Mouse (Mus musculus) heart, adult 2 months (tissue): Measurements from ENCODE around the gene Htr1d. TPM values are rescaled to one million over a fixed set of nuclear protein-coding genes. Genes with fewer than 3 reads are reported as not detected.

Source experiments
- DNase-seq, 2 experiments: peaks; one replicate each; pipeline ENCODE4 v3.0.0; 2021
- H3K27ac ChIP-seq: fragments of 200-600 bp; 2 replicates; pipeline ENCODE4 v1.8.1; 2022
- H3K27me3 ChIP-seq: fragments of 200-500 bp; 2 replicates; pipeline ENCODE4 v1.6.1; 2012; ENCODE audit warnings: mild to moderate bottlenecking, low read length, inconsistent platforms, mixed read lengths; ENCODE audit not compliant: control insufficient read depth, insufficient read depth
- H3K36me3 ChIP-seq: fragments of 200-500 bp; 2 replicates; pipeline ENCODE4 v1.6.1; 2012; ENCODE audit warnings: low read length, inconsistent platforms; ENCODE audit not compliant: control insufficient read depth, insufficient read depth
- H3K4me1 ChIP-seq: fragments of 200-500 bp; 2 replicates; pipeline ENCODE4 v1.6.1; 2011; ENCODE audit warnings: low read length; ENCODE audit not compliant: control insufficient read depth, insufficient read depth
- H3K4me3 ChIP-seq: fragments of 200-600 bp; 2 replicates; pipeline ENCODE4 v1.8.1; 2022
- H3K79me2 ChIP-seq: fragments of 200-500 bp; replicated peaks from 2 replicates; pipeline ENCODE4 v1.6.1; 2012; ENCODE audit warnings: mild to moderate bottlenecking, inconsistent platforms, low read length, moderate library complexity, mixed read lengths; ENCODE audit not compliant: control insufficient read depth, insufficient read depth
- H3K9ac ChIP-seq: fragments of 200-500 bp; 2 replicates; pipeline ENCODE4 v1.6.1; 2012; ENCODE audit warnings: low read depth, mild to moderate bottlenecking, control low read depth, inconsistent platforms, low read length, mixed read lengths
- CTCF ChIP-seq: fragments of 200-600 bp; IDR thresholded peaks from 2 replicates; pipeline ENCODE4 v1.8.1; 2022; ENCODE audit warnings: antibody characterized with exemption, mild to moderate bottlenecking, moderate library complexity
- EP300 ChIP-seq: fragments of 200-500 bp; IDR thresholded peaks from 2 replicates; pipeline ENCODE4 v1.6.1; 2011; ENCODE audit warnings: low read depth, low read length, control low read depth; ENCODE audit not compliant: insufficient read depth
- POLR2A ChIP-seq: fragments of 200-500 bp; IDR thresholded peaks from 2 replicates; pipeline ENCODE4 v1.6.1; 2011; ENCODE audit warnings: mild to moderate bottlenecking, low read depth, low read length, control low read depth; ENCODE audit not compliant: insufficient read depth
- WGBS: fragments of 180-500 bp; shearing (Covaris S2); methylation state at CpG from one replicate; pipeline ENCODE4 v1.1.7; 2018; 5-methylcytosine and 5-hydroxymethylcytosine counted together
- intact Hi-C: fragments of 180-260 bp; cut with DNase I; formaldehyde crosslinking; loops from one replicate; pipeline ENCODE4 v1.15.1; 2025
- polyA plus RNA-seq: library from polyadenylated mRNA; depleted of rRNA; stranded (reverse); fragments of >200 nt; gene quantifications from 2 replicates; pipeline ENCODE4 v1.2.3, GENCODE M21; 2012; rRNA removed
- total RNA-seq, 2 experiments: library from RNA; stranded (reverse); gene quantifications; 2 replicates each; pipeline ENCODE4 v1.2.3; 2021

Htr1d gene
- total and polyA plus RNA-seq, 3 experiments, result 0.04 TPM; not detected in 2

DNA sequence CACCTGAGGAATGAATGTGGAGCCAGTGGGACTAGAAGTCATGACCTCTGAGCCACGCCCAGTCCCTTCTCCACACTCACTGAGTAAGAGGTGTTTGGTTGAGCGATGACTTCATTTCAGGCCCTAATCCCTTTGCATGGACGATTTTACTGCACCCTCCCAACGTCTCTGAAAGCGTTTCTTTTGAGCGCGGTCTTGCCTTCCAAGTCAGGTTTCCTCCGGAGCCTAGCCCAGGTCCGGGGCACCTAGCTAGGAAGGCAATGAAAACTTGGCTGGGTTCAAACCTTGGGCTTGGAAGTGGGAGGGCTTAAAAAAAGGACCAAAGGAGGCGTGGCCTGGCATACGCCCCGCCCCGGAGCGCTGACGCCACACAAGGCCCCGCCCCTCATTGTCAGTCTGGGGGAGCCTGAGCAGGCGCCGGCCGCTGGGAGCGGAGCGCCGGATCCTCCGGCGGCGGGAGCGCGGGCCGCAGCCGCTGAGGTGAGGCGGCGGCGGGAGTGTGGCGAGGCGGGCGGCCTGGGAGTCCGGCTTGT lies 46.1 kb downstream of the Htr1d start, which contains the start of gene Luzp1:
TSS of gene Luzp1 (plus strand) at position 391 of the 533 bp plus-strand sequence.
- H3K4me3 ChIP-seq, result peak within 1 kb of the TSS; percentile 94
- peaks cover 1% of the 10 kb centered on the region; the same call in 1 of the 2 replicates for H3K79me2 ChIP-seq
- H3K4me1 ChIP-seq, result peaks cover 20% of the 10 kb centered on the region
- H3K27me3 ChIP-seq, result no peaks in the 10 kb centered on the region
- intact Hi-C loops, result loop anchor here (10.0 kb wide), 1 partner anchor 185 kb away; the partner anchor contains the start of gene Zfp46
- peak; percentile 96 to 99 for DNase-seq
- TF ChIP-seq POLR2A, result peak; percentile 87
- peak; percentile 36 for TF ChIP-seq CTCF
- TF ChIP-seq EP300, result no peak
- peaks cover 16% of the 10 kb centered on the region; the same call in 1 of the 2 replicates for H3K36me3 ChIP-seq
- peak within 1 kb of the TSS; percentile 92 for H3K27ac ChIP-seq
- H3K9ac ChIP-seq, result peak within 1 kb of the TSS; percentile 94
- 1% methylated on average over 36 of the region's 36 CpGs for WGBS

DNA sequence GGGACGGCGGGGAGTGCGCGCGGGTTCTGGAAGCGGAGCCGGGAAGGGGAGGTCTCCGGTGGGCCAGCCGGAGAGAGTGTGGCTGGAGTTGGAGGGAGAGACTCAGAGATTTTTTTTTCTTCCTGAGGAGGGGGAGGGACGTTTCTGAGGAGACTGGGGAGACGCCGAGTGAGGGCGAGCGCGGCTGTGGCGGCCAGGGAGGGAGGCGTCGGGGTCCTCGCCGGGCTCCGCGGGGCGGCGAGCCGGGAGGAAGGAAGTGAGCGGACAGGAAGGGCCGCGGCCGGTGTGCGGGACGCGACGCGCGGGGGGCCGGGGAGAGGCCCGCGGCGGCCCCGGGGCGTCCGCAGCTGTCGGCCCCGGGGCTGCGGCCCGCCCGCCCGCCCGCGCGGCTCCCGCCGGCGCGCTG lies 46.6 kb downstream of the Htr1d start:
- H3K4me1 ChIP-seq, result peaks cover 18% of the 10 kb centered on the region
- H3K27me3 ChIP-seq, result no peaks in the 10 kb centered on the region
- WGBS, result under 1% methylated on average over 50 of the region's 55 CpGs
- H3K79me2 ChIP-seq, result peaks cover 1% of the 10 kb centered on the region; the same call in 1 of the 2 replicates
- H3K9ac ChIP-seq, result peak overlapping the region; percentile 94
- DNase-seq, result no peak
- no peak for TF ChIP-seq POLR2A
- no peak for TF ChIP-seq CTCF
- no peak for TF ChIP-seq EP300
- peak overlapping the region; percentile 94 for H3K4me3 ChIP-seq
- peaks cover 16% of the 10 kb centered on the region; the same call in 1 of the 2 replicates for H3K36me3 ChIP-seq
- H3K27ac ChIP-seq, result peak overlapping the region; percentile 92
- intact Hi-C loops, result loop anchor here (10.0 kb wide), 1 partner anchor 185 kb away; the partner anchor contains the start of gene Zfp46

DNA sequence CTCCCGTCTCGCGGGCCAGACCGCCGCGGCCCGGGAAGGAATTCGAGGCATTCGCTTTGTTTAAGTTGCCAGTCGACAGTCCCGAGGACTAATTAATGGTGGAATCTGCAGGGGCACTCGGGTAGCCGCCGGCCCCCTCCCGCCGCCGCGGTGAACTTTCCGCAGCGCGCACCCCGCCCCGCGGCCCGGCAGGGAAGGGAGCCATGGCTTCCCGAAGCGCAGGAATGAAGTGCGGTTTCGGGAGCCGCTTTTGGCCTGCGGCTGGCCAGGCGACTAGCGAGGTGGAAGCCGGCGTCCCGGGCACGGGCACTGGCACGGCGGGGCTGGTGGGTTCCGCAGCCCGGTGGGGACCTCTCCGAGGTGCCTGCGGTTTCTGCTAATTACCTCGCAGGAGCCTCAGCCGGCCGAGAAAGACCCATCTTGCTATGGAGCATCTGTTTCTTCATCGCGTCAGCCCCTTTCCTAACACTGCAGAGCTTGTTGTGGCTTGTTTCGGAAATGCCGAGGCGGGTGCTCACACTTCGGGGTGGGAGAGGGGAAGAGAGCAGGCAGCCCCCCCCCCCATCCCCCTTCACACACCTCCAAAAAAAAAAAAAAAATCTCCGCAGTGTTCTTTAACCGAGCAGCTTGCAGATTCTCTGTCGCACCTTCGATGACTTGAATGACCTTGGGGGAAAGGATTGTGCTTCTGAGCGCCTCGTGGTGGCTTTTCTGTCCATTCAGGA lies 47.2 kb downstream of the Htr1d start:
- intact Hi-C loops, result no loop called here
- H3K36me3 ChIP-seq, result peaks cover 18% of the 10 kb centered on the region

DNA sequence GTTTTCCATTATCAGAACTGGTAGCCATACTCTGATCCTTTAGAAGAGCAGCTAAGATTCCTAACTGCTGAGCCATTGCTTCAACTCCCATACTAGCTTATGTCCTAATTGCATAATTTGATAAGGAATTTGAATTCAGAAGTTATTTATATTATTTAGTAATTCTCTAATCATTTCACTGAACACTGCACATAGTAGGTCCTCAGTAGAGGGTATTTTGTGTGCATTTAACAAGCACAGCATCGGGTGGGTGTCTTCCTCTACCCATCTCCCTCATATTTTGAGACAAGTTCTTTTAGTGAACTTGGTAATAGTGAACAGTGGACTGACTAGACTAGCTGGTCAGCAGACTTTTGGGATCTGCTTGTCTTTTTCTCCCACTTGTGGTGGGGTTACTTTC lies 53.4 kb downstream of the Htr1d start:
- Histone ChIP-seq H3K9ac (no peak overlapping the region), H3K27me3 (no peaks in the 10 kb centered on the region), H3K79me2 (peaks cover 7% of the 10 kb centered on the region; the same call in 1 of the 2 replicates), H3K4me1 (peaks cover 5% of the 10 kb centered on the region), H3K4me3 (no peak overlapping the region), H3K27ac (no peak overlapping the region), H3K36me3 (peaks cover 13% of the 10 kb centered on the region)
- 80% methylated on average over 1 of the region's 1 CpGs for WGBS
- intact Hi-C loops, result no loop called here
- TF ChIP-seq EP300 (no peak), POLR2A (no peak), CTCF (no peak)
- DNase-seq, result no peak

More for the DNA sequence above, 47.2 kb downstream of the Htr1d start:
- peaks cover 4% of the 10 kb centered on the region; the same call in 1 of the 2 replicates for H3K79me2 ChIP-seq
- DNase-seq, result peak; percentile 74 to 81
- H3K27me3 ChIP-seq, result no peaks in the 10 kb centered on the region
- under 1% methylated on average over 49 of the region's 58 CpGs for WGBS
- H3K9ac ChIP-seq, result peak overlapping the region; percentile 94
- peak overlapping the region; percentile 94 for H3K4me3 ChIP-seq
- TF ChIP-seq EP300 (no peak), CTCF (0 out of 2 replicates have a peak, but pooled peaks have one; percentile 9), POLR2A (no peak)
- H3K27ac ChIP-seq, result peak overlapping the region; percentile 92
- peaks cover 14% of the 10 kb centered on the region for H3K4me1 ChIP-seq

DNA sequence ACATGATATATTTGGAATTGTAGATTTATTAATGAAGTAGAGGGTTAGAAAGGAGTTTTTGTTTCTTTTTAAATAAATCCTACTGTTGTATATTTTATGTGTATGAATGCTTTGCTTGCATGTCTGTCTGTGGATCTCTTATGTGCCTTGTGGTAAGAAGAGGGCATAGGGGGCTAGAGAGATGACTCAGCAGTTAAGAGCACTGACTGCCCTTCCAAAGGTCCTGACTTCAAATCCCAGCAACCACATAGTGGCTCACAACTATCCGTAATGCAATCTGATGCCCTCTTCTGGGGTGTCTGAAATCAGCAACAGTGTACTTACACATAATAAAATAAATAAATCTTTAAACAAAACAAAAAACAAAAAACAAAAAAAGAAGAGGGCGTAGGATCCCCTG lies 63.2 kb downstream of the Htr1d start:
- H3K27ac ChIP-seq, result no peak overlapping the region
- no peak overlapping the region for H3K4me3 ChIP-seq
- H3K9ac ChIP-seq, result no peak overlapping the region
- no peaks in the 10 kb centered on the region; the same call in 1 of the 2 replicates for H3K36me3 ChIP-seq
- intact Hi-C loops, result no loop called here
- H3K79me2 ChIP-seq, result peaks cover 9% of the 10 kb centered on the region
- DNase-seq, result no peak
- WGBS, result 81% methylated on average over 2 of the region's 2 CpGs
- TF ChIP-seq POLR2A (no peak), CTCF (no peak)
- H3K4me1 ChIP-seq, result no peaks in the 10 kb centered on the region; the same call in none of the 2 replicates
- H3K27me3 ChIP-seq, result no peaks in the 10 kb centered on the region

Other genes starting within 250 kb of the Htr1d start
- gene Asap3, start 217.2 kb upstream of the Htr1d start, total RNA-seq, result 10 to 100 TPM in 1 of 2 experiments, 1 to 10 TPM in 1; 7.8 to 10.2 TPM
- 8.6 and 9.4 TPM in 2 replicates for gene Asap3, start 217.2 kb upstream of the Htr1d start, polyA plus RNA-seq
- 100 to 1,000 TPM; 112 to 138 TPM for gene Tcea3, start 175.8 kb upstream of the Htr1d start, total RNA-seq
- gene Tcea3, start 175.8 kb upstream of the Htr1d start, polyA plus RNA-seq, result 46.9 and 48.7 TPM in 2 replicates
- 10 to 100 TPM; 33.7 to 39.6 TPM for gene Zfp46, start 138.8 kb upstream of the Htr1d start, total RNA-seq
- gene Zfp46, start 138.8 kb upstream of the Htr1d start, polyA plus RNA-seq, result 32.1 and 49.6 TPM in 2 replicates
- gene Hnrnpr, start 112.6 kb upstream of the Htr1d start, total RNA-seq, result 10 to 100 TPM; 43.9 to 44.8 TPM
- gene Hnrnpr, start 112.6 kb upstream of the Htr1d start, polyA plus RNA-seq, result 10.7 and 18.3 TPM in 2 replicates
- under 1 TPM; 0.31 to 0.45 TPM for gene 6030445D17Rik, start 38.7 kb downstream of the Htr1d start, total RNA-seq
- gene 6030445D17Rik, start 38.7 kb downstream of the Htr1d start, polyA plus RNA-seq, result 0.27 and 0.56 TPM in 2 replicates
- 10 to 100 TPM; 36.5 to 37.8 TPM for gene Luzp1, start 46.2 kb downstream of the Htr1d start, total RNA-seq
- 11.0 and 21.4 TPM in 2 replicates for gene Luzp1, start 46.2 kb downstream of the Htr1d start, polyA plus RNA-seq
- gene Kdm1a, start 179.2 kb downstream of the Htr1d start, total RNA-seq, result 10 to 100 TPM; 27.0 to 27.1 TPM
- 18.7 and 28.1 TPM in 2 replicates for gene Kdm1a, start 179.2 kb downstream of the Htr1d start, polyA plus RNA-seq
- not detected for gene Tex46, start 186.9 kb downstream of the Htr1d start, total RNA-seq
- gene Tex46, start 186.9 kb downstream of the Htr1d start, polyA plus RNA-seq, result not detected in 2 replicates
- not detected for gene Lactbl1, start 199.1 kb downstream of the Htr1d start, total RNA-seq
- 0.08 and 0.18 TPM in 2 replicates for gene Lactbl1, start 199.1 kb downstream of the Htr1d start, polyA plus RNA-seq